In genomic region chr4:88409279-88409678, GRCm38 (mm10) we compare ENCODE assay signal across 19 mouse cellular contexts. TPM values are rescaled to one million over a fixed set of nuclear protein-coding genes. Genes with fewer than 3 reads are reported as not detected.
DNase-seq lines count a peak whose midpoint lies in the region; ATAC-seq and TF ChIP-seq lines count a peak whose summit lies in the region.
"Had no signal": no experiment of that assay in that cellular context is flagged by ENCODE, and none has a peak within 500 bp of the region (broad histone marks: within the 10 kb centered on the region; RNA-seq: fewer than 3 reads in every experiment).

No protein-coding gene starts in this region.

- no peak overlapping the region for H3K4me2 ChIP-seq in CH12.LX (ENCODE audit: insufficient read depth, low read depth, poor library complexity, severe bottlenecking)
- H3K4me2 ChIP-seq in forebrain, embryonic 13.5 days: no peak overlapping the region

- H3K27ac ChIP-seq in CH12.LX (ENCODE audit: insufficient read depth, low read depth): no peak overlapping the region
- H3K27ac ChIP-seq in forebrain, embryonic 13.5 days: no peak overlapping the region

- H3K79me2 ChIP-seq in CH12.LX (replicated peaks; ENCODE audit: control insufficient read depth, extremely low read depth, insufficient read depth, poor library complexity, severe bottlenecking): no peaks in the 10 kb centered on the region

- peaks cover 0 to 18% of the 10 kb centered on the region in 2 experiments for H3K36me3 ChIP-seq in CH12.LX (replicated peaks in 1 of 2; ENCODE audit: control insufficient read depth in 1 of 2, insufficient read depth in 1 of 2, low read length in 1 of 2)
- no peaks in the 10 kb centered on the region for H3K36me3 ChIP-seq in forebrain, embryonic 13.5 days (ENCODE audit: poor library complexity, severe bottlenecking)

- H3K9me3 ChIP-seq in CH12.LX (replicated peaks; ENCODE audit: low read length): no peaks in the 10 kb centered on the region
- no peaks in the 10 kb centered on the region for H3K9me3 ChIP-seq in forebrain, embryonic 13.5 days (replicated peaks)
- H3K9me3 ChIP-seq: G1E had no signal

- no peaks in the 10 kb centered on the region for H3K27me3 ChIP-seq in CH12.LX (replicated peaks)
- H3K27me3 ChIP-seq in forebrain, embryonic 13.5 days: no peaks in the 10 kb centered on the region
- H3K27me3 ChIP-seq: Patski had no signal

- WGBS in lung, adult 2 months: 88% methylated on average over 4 of the region's 4 CpGs
- 95% methylated on average over 4 of the region's 4 CpGs for WGBS in forebrain, embryonic 13.5 days

- in situ Hi-C loops in CH12.LX (cut with MboI; ENCODE audit: low pct_ligation_motif_present, low pct_unique_long_range_greater_than_20kb, low sequenced_read_pairs): no loop called here

- H3K4me1 ChIP-seq in CH12.LX (ENCODE audit: control insufficient read depth in 1 of 2, insufficient read depth in 2 of 2): peaks cover 0 to 33% of the 10 kb centered on the region in 2 experiments; a peak in 2 of 4 replicates
- H3K4me1 ChIP-seq in lung, adult 2 months (ENCODE audit: control insufficient read depth, insufficient read depth, low read length): no peaks in the 10 kb centered on the region
- peaks cover 10% of the 10 kb centered on the region for H3K4me1 ChIP-seq in forebrain, embryonic 13.5 days

- ATAC-seq in forebrain, embryonic 13.5 days: no peak
- ATAC-seq: activated CD4-positive, CD25-positive, alpha-beta regulatory T cell, adult 4 months; CD4-positive, CD25-positive, alpha-beta regulatory T cell, adult 4 months; Patski had no signal

- dilution Hi-C loops in CH12.LX (cut with MboI; ENCODE audit: extremely low pct_ligation_motif_present, extremely low pct_unique_long_range_greater_than_20kb, low sequenced_read_pairs): no loop called here

- TF ChIP-seq RAD21 in CH12.LX (IDR thresholded peaks at IDR 0.05; ENCODE audit: low read depth, low read length): no peak

- no peak for TF ChIP-seq CTCF in CH12.LX (conservative IDR thresholded peaks at IDR 0.05 in 1 of 2, IDR thresholded peaks at IDR 0.05 in 1 of 2; ENCODE audit: low read depth in 2 of 2, low read length in 2 of 2)
- TF ChIP-seq CTCF in lung, adult 2 months (IDR thresholded peaks at IDR 0.05; ENCODE audit: insufficient read depth, low read length): no peak

- no peak overlapping the region for H3K4me3 ChIP-seq in CH12.LX (replicated peaks in 1 of 3; ENCODE audit: low read depth in 2 of 3, low read length in 2 of 3, poor library complexity in 1 of 3)
- no peak overlapping the region for H3K4me3 ChIP-seq in lung, adult 2 months (replicated peaks; ENCODE audit: extremely low read depth, low read depth, low read length)
- H3K4me3 ChIP-seq in forebrain, embryonic 13.5 days: no peak overlapping the region

- TF ChIP-seq POLR2A in CH12.LX (IDR thresholded peaks at IDR 0.05; ENCODE audit: low read depth, low read length): no peak
- no peak for TF ChIP-seq POLR2A in lung, adult 2 months (IDR thresholded peaks at IDR 0.05; ENCODE audit: borderline replicate concordance, extremely low read depth, low read depth, low read length)

- peak; percentile 43 for DNase-seq in A20 (ENCODE audit: low read depth, low spot score)
- DNase-seq in CH12.LX (ENCODE audit: extremely low read depth): peak; percentile 59
- no peak for DNase-seq in lung, adult 2 months
- DNase-seq: adrenal gland, adult 8-10 months; adrenal gland, postnatal 10 days; adrenal gland, postnatal 14 days; adrenal gland, postnatal 25 days; adrenal gland, postnatal 36 days; B cell, adult 2 months; cerebellum, adult 11 months; cerebellum, adult 11-12 months; cerebellum, adult 18-20 months; cerebellum, adult 2 months; cerebellum, adult 8-10 months had no signal

- H3K9ac ChIP-seq in CH12.LX (ENCODE audit: insufficient read depth, low read depth): no peak overlapping the region
- H3K9ac ChIP-seq in forebrain, embryonic 13.5 days: no peak overlapping the region

- TF ChIP-seq EP300 in CH12.LX (IDR thresholded peaks at IDR 0.05; ENCODE audit: low read length): peak; percentile 70

TF ChIP-seq in CH12.LX, 34 proteins besides CTCF, POLR2A, EP300 and RAD21:
- TF ChIP-seq ETS1 (conservative IDR thresholded peaks at IDR 0.05; ENCODE audit: low read depth, low read length): no peak
- no peak for TF ChIP-seq ZKSCAN1 (IDR thresholded peaks at IDR 0.05; ENCODE audit: borderline replicate concordance, low read depth, low read length)
- TF ChIP-seq IRF4 (IDR thresholded peaks at IDR 0.05; ENCODE audit: low read depth, low read length): 0 out of 2 replicates have a peak, but pooled peaks have one; percentile 37
- TF ChIP-seq JUND (conservative IDR thresholded peaks at IDR 0.05; ENCODE audit: low read depth, low read length): peak; percentile 31; the same call in 1 of the 2 replicates

RNA-seq across cellular contexts. Expression of gene Hacd4, which starts 29.4 kb away (rescaled TPM):
- total RNA-seq in CH12.LX (2012; rRNA removed) (0.17 and 0.21 TPM in 2 replicates), CH12.LX (2014; rRNA removed) (not detected in 2 replicates)
- 0.16 TPM in 1 of 2 replicates, not detected in the other for polyA plus RNA-seq in CH12.LX (2012; ENCODE audit: insufficient read length, low read depth)
- 2.6 and 3.6 TPM in 2 replicates for polyA plus RNA-seq in lung, adult 2 months (2012; rRNA removed)
- 1.9 and 2.0 TPM in 2 replicates for polyA plus RNA-seq in forebrain, embryonic 13.5 days (2015; fragmentation: Nextera tagmentation; extraction: Ambion mirVana)
- polyA plus RNA-seq: G1E had no signal
